Mouse (Mus musculus) CH12.LX (cell line): ENCODE results near the gene Nid2. TPM values are rescaled to one million over a fixed set of nuclear protein-coding genes. Genes with fewer than 3 reads are reported as not detected.

ENCODE experiments used
- DNase-seq: peaks from one replicate; pipeline ENCODE4 v3.0.0-alpha.2; 2013; ENCODE audit errors: extremely low read depth
- H3K27ac ChIP-seq: 2 replicates; pipeline ENCODE4 v1.5.1; 2012; ENCODE audit warnings: low read depth, mild to moderate bottlenecking, control low read depth, moderate library complexity; ENCODE audit not compliant: insufficient read depth
- H3K27me3 ChIP-seq: replicated peaks from 2 replicates; pipeline ENCODE3; 2012; ENCODE audit warnings: inconsistent platforms
- H3K36me3 ChIP-seq, 2 experiments: replicated peaks in 1 of 2; 2 replicates each; pipeline versions ENCODE3 to v1.6.1; 2012; ENCODE audit warnings: inconsistent platforms in 1 of 2, low read length in 1 of 2, mild to moderate bottlenecking in 1 of 2, mixed read lengths in 1 of 2, moderate library complexity in 1 of 2; ENCODE audit not compliant: control insufficient read depth in 1 of 2, insufficient read depth in 1 of 2
- H3K4me1 ChIP-seq, 2 experiments: 2 replicates each; pipeline ENCODE4 v1.6.1; 2012; ENCODE audit warnings: inconsistent platforms in 1 of 2, moderate library complexity in 1 of 2; ENCODE audit not compliant: insufficient read depth in 2 of 2, control insufficient read depth in 1 of 2
- H3K4me2 ChIP-seq: 2 replicates; pipeline ENCODE4 v1.6.1; 2012; ENCODE audit warnings: low read depth, mild to moderate bottlenecking, control low read depth; ENCODE audit not compliant: poor library complexity, insufficient read depth, severe bottlenecking
- H3K4me3 ChIP-seq, 3 experiments: fragments of 150-350 bp in 1 of 3; sonication (generic) in 1 of 3; replicated peaks in 1 of 3; 2 replicates each; pipeline versions ENCODE3 to v1.5.1; 2011 to 2012; ENCODE audit warnings: low read depth in 2 of 3, low read length in 2 of 3, mild to moderate bottlenecking in 2 of 3, moderate library complexity in 2 of 3, control low read depth in 1 of 3, improper control_type of control experiment in 1 of 3, inconsistent platforms in 1 of 3, mixed read lengths in 1 of 3; ENCODE audit not compliant: poor library complexity in 1 of 3
- H3K79me2 ChIP-seq: replicated peaks from 2 replicates; pipeline ENCODE4 v1.6.1; 2012; ENCODE audit warnings: mild to moderate bottlenecking, moderate library complexity; ENCODE audit not compliant: control insufficient read depth, poor library complexity, insufficient read depth, severe bottlenecking; ENCODE audit errors: extremely low read depth
- H3K9ac ChIP-seq: 2 replicates; pipeline ENCODE4 v1.6.1; 2012; ENCODE audit warnings: low read depth, mild to moderate bottlenecking, control low read depth, moderate library complexity; ENCODE audit not compliant: insufficient read depth
- H3K9me3 ChIP-seq: replicated peaks from 2 replicates; pipeline ENCODE3; 2012; ENCODE audit warnings: low read length, inconsistent platforms, mixed read lengths
- CHD1 ChIP-seq: IDR thresholded peaks from 2 replicates; pipeline ENCODE4 v1.6.1; 2012; ENCODE audit warnings: low read depth, low read length, improper control_type of control experiment, inconsistent platforms
- CHD2 ChIP-seq: IDR thresholded peaks from 2 replicates; pipeline ENCODE4 v1.6.1; 2011; ENCODE audit warnings: low read length, improper control_type of control experiment
- CTCF ChIP-seq, 2 experiments: IDR thresholded peaks in 1 of 2; conservative IDR thresholded peaks in 1 of 2; 2 replicates each; pipeline ENCODE4 v1.5.1; 2011 to 2012; ENCODE audit warnings: low read depth in 2 of 2, low read length in 2 of 2, improper control_type of control experiment in 1 of 2, inconsistent platforms in 1 of 2, mild to moderate bottlenecking in 1 of 2, moderate library complexity in 1 of 2
- E2F4 ChIP-seq: IDR thresholded peaks from 2 replicates; pipeline ENCODE4 v1.6.1; 2011; ENCODE audit warnings: low read depth, low read length, improper control_type of control experiment; ENCODE audit not compliant: insufficient replicate concordance
- ELF1 ChIP-seq: IDR thresholded peaks from 2 replicates; pipeline ENCODE4 v1.6.1; 2014; ENCODE audit warnings: low read depth, mild to moderate bottlenecking, inconsistent platforms, low read length, improper control_type of control experiment
- ETS1 ChIP-seq: conservative IDR thresholded peaks from 2 replicates; pipeline ENCODE4 v1.6.1; 2012; ENCODE audit warnings: low read depth, mild to moderate bottlenecking, inconsistent platforms, low read length, improper control_type of control experiment, moderate library complexity
- GABPA ChIP-seq: IDR thresholded peaks from 2 replicates; pipeline ENCODE4 v1.6.1; 2012; ENCODE audit warnings: low read depth, low read length, improper control_type of control experiment, inconsistent platforms; ENCODE audit not compliant: insufficient replicate concordance
- HCFC1 ChIP-seq: IDR thresholded peaks from 2 replicates; pipeline ENCODE4 v1.6.1; 2012; ENCODE audit warnings: low read depth, mild to moderate bottlenecking, inconsistent platforms, low read length, improper control_type of control experiment
- IRF4 ChIP-seq: IDR thresholded peaks from 2 replicates; pipeline ENCODE4 v1.6.1; 2014; ENCODE audit warnings: low read depth, mild to moderate bottlenecking, inconsistent platforms, low read length, improper control_type of control experiment
- JUN ChIP-seq: IDR thresholded peaks from 2 replicates; pipeline ENCODE4 v1.6.1; 2011; ENCODE audit warnings: low read depth, mild to moderate bottlenecking, low read length, improper control_type of control experiment, moderate library complexity; ENCODE audit not compliant: insufficient read depth
- KAT2A ChIP-seq: IDR thresholded peaks from 2 replicates; pipeline ENCODE4 v1.6.1; 2012; ENCODE audit warnings: low read length, improper control_type of control experiment, inconsistent platforms; ENCODE audit not compliant: insufficient replicate concordance
- MAFK ChIP-seq: IDR thresholded peaks from 2 replicates; pipeline ENCODE4 v1.6.1; 2011; ENCODE audit warnings: low read length, improper control_type of control experiment; ENCODE audit not compliant: insufficient replicate concordance
- MAX ChIP-seq: IDR thresholded peaks from 2 replicates; pipeline ENCODE4 v1.6.1; 2011; ENCODE audit warnings: low read length, improper control_type of control experiment
- MEF2A ChIP-seq: IDR thresholded peaks from 2 replicates; pipeline ENCODE4 v1.6.1; 2014; ENCODE audit warnings: low read depth, mild to moderate bottlenecking, inconsistent platforms, low read length, improper control_type of control experiment, borderline replicate concordance
- MYC ChIP-seq: IDR thresholded peaks from 2 replicates; pipeline ENCODE4 v1.6.1; 2011; ENCODE audit warnings: low read depth, mild to moderate bottlenecking, improper control_type of control experiment, low read length
- NELFE ChIP-seq: IDR thresholded peaks from 2 replicates; pipeline ENCODE4 v1.6.1; 2011; ENCODE audit warnings: low read depth, low read length, improper control_type of control experiment
- NRF1 ChIP-seq: IDR thresholded peaks from 2 replicates; pipeline ENCODE4 v1.6.1; 2014; ENCODE audit warnings: low read depth, mild to moderate bottlenecking, inconsistent platforms, low read length, improper control_type of control experiment, moderate library complexity
- PAX5 ChIP-seq: IDR thresholded peaks from 2 replicates; pipeline ENCODE4 v1.6.1; 2012; ENCODE audit warnings: low read length, inconsistent platforms, mixed read lengths
- POLR2A ChIP-seq: IDR thresholded peaks from 2 replicates; pipeline ENCODE4 v1.6.1; 2011; ENCODE audit warnings: low read depth, mild to moderate bottlenecking, improper control_type of control experiment, low read length
- POLR2AphosphoS2 ChIP-seq: IDR thresholded peaks from 2 replicates; pipeline ENCODE4 v1.6.1; 2011; ENCODE audit warnings: low read depth, low read length, improper control_type of control experiment
- RAD21 ChIP-seq: IDR thresholded peaks from 2 replicates; pipeline ENCODE4 v1.6.1; 2011; ENCODE audit warnings: low read depth, mild to moderate bottlenecking, low read length, improper control_type of control experiment, moderate library complexity
- SIN3A ChIP-seq: IDR thresholded peaks from 2 replicates; pipeline ENCODE4 v1.6.1; 2012; ENCODE audit warnings: low read length, improper control_type of control experiment, inconsistent platforms
- TBP ChIP-seq: conservative IDR thresholded peaks from 2 replicates; pipeline ENCODE4 v1.6.1; 2011; ENCODE audit warnings: low read depth, low read length, improper control_type of control experiment
- TCF12 ChIP-seq: IDR thresholded peaks from 2 replicates; pipeline ENCODE4 v1.6.1; 2014; ENCODE audit warnings: low read depth, mild to moderate bottlenecking, inconsistent platforms, low read length, improper control_type of control experiment
- UBTF ChIP-seq: IDR thresholded peaks from 2 replicates; pipeline ENCODE4 v1.6.1; 2012; ENCODE audit warnings: low read depth, mild to moderate bottlenecking, inconsistent platforms, low read length, improper control_type of control experiment, moderate library complexity
- USF1 ChIP-seq: IDR thresholded peaks from 2 replicates; pipeline ENCODE4 v1.6.1; 2014; ENCODE audit warnings: low read depth, mild to moderate bottlenecking, inconsistent platforms, low read length, improper control_type of control experiment
- ZC3H11A ChIP-seq: IDR thresholded peaks from 2 replicates; pipeline ENCODE4 v1.6.1; 2012; ENCODE audit warnings: low read depth, mild to moderate bottlenecking, inconsistent platforms, low read length, improper control_type of control experiment
- ZKSCAN1 ChIP-seq: IDR thresholded peaks from 2 replicates; pipeline ENCODE4 v1.6.1; 2012; ENCODE audit warnings: low read depth, inconsistent platforms, low read length, improper control_type of control experiment, borderline replicate concordance
- ZMIZ1 ChIP-seq: IDR thresholded peaks from 2 replicates; pipeline ENCODE4 v1.6.1; 2012; ENCODE audit warnings: low read depth, mild to moderate bottlenecking, inconsistent platforms, low read length, improper control_type of control experiment
- dilution Hi-C: fragments of 300-500 bp; cut with MboI; formaldehyde crosslinking; loops from 2 replicates; pipeline ENCODE4 v1.14.3; 2020; ENCODE audit warnings: low sequenced_read_pairs; ENCODE audit not compliant: extremely low pct_unique_long_range_greater_than_20kb, extremely low pct_ligation_motif_present
- in situ Hi-C: fragments of 300-500 bp; cut with MboI; formaldehyde crosslinking; loops from 3 replicates; pipeline ENCODE4 v1.14.3; 2019; ENCODE audit warnings: low sequenced_read_pairs, low pct_ligation_motif_present, low pct_unique_long_range_greater_than_20kb, mixed read lengths
- polyA plus RNA-seq: library from polyadenylated mRNA; unstranded; fragments of >175 nt; gene quantifications from 2 replicates; pipeline ENCODE4 v1.2.1, GENCODE M21; 2012; ENCODE audit warnings: low read depth; ENCODE audit not compliant: insufficient read length
- total RNA-seq, 2 experiments: library from RNA; depleted of rRNA; stranded (reverse); fragments of 300-350 nt in 1 of 2; fragments of >200 nt in 1 of 2; gene quantifications; 2 replicates each; pipeline ENCODE4 v1.2.3; 2012 to 2014

Gene Nid2
- total and polyA plus RNA-seq, 3 experiments = 0.58 to 2.1 (median 1.3) TPM

DNA sequence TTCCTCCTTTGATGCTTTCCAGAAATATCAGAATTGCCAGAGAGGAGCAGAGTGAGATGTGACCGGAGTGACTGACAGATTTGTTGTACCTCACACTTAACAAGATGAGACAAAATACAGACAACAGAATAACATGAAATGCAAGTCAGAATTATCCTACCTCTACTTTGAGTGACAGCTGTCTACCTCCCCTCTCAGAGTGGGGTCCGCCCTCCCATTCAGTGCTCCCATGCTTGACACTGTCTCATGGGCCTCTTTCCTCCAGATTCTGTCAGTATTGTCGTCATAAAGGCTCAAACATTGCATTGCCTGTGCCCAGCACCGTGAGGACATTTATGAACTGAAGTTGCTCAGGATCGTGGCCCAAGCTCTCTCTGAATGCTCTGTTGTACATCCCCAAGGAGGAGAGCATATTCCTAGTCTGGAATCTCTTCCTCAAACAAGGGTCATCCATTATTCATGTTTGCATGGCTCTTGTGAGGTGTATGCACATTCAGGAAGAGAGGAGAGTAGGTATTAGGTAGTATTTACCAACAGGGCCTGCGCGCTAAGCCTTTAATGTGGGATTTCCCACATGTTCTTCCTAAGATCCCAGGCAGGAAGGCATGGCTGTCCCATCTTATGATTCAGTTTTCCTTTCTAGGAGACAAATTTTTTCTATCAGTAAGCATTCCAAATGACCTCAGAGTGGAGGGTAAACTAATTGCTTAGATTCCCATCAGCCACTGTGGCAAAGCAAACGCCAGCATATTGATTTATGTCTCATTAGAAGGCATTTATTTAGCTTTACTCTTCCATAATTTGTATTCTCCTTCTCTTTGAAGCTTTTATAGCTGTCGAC, 14.7 kb downstream of the Nid2 start:
- no peak overlapping the region for H3K4me2 ChIP-seq
- no peak overlapping the region for H3K4me3 ChIP-seq
- H3K9ac ChIP-seq = no peak overlapping the region
- peaks cover 5 to 21% of the 10 kb centered on the region in 2 experiments; a peak in 3 of 4 replicates for H3K4me1 ChIP-seq
- DNase-seq = no peak
- no peaks in the 10 kb centered on the region for H3K36me3 ChIP-seq
- H3K27ac ChIP-seq = no peak overlapping the region
- no peaks in the 10 kb centered on the region for H3K27me3 ChIP-seq
- H3K9me3 ChIP-seq = no peaks in the 10 kb centered on the region
- TF ChIP-seq TBP (no peak), IRF4 (no peak), POLR2AphosphoS2 (no peak), MYC (no peak), MAX (no peak), ZC3H11A (no peak), ETS1 (no peak), E2F4 (no peak), JUN (no peak), MAFK (no peak), ELF1 (no peak), CHD2 (no peak), ZMIZ1 (no peak), USF1 (no peak), TCF12 (no peak), NELFE (no peak), MEF2A (no peak), KAT2A (no peak)
- no peaks in the 10 kb centered on the region for H3K79me2 ChIP-seq
- dilution Hi-C loops (no loop called here), in situ Hi-C loops (no loop called here)

DNA sequence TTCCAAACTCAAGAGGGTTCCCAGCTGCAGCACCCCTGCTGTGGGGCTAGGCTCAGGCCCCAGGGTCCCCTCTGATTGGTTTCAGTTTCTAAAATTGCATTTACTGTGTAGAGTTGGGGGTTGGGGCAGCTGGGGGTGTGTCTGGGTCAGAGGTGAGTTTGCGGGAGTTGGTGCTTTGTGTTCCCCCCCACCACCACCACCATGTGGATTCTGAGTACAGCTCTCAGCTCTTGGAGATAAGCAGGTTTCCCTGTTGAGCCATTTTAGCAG, 15.2 kb downstream of the Nid2 start:
- Histone ChIP-seq H3K79me2 (no peaks in the 10 kb centered on the region), H3K4me1 (peaks cover 5 to 26% of the 10 kb centered on the region in 2 experiments; a peak in 3 of 4 replicates), H3K4me3 (no peak overlapping the region), H3K27ac (no peak overlapping the region), H3K4me2 (no peak overlapping the region), H3K27me3 (no peaks in the 10 kb centered on the region), H3K9ac (no peak overlapping the region), H3K36me3 (no peaks in the 10 kb centered on the region), H3K9me3 (no peaks in the 10 kb centered on the region)
- dilution Hi-C loops = no loop called here
- no peak for TF ChIP-seq HCFC1
- no peak for TF ChIP-seq CHD2
- TF ChIP-seq POLR2A = no peak
- TF ChIP-seq GABPA = no peak
- TF ChIP-seq E2F4 = no peak
- no peak for TF ChIP-seq PAX5
- TF ChIP-seq MYC = no peak
- TF ChIP-seq RAD21 = no peak
- no peak for TF ChIP-seq ZKSCAN1
- no peak for TF ChIP-seq POLR2AphosphoS2
- no peak for TF ChIP-seq NRF1
- TF ChIP-seq SIN3A = no peak
- TF ChIP-seq CHD1 = no peak
- TF ChIP-seq UBTF = no peak
- TF ChIP-seq CTCF (conservative IDR thresholded peaks at IDR 0.05 in 1 of 2, IDR thresholded peaks at IDR 0.05 in 1 of 2; ENCODE audit: low read depth in 2 of 2, low read length in 2 of 2) = no peak
- TF ChIP-seq ZMIZ1 = no peak
- no peak for TF ChIP-seq MAFK
- no peak for TF ChIP-seq KAT2A
- in situ Hi-C loops = no loop called here
- DNase-seq = no peak
